Mouse (Mus musculus) heart, postnatal 0 days (tissue): ENCODE data around the gene Rgs6.

Experiments used
- CTCF ChIP-seq: IDR thresholded peaks from 2 replicates; pipeline ENCODE4 v1.5.1; 2016; ENCODE audit warnings: antibody characterized with exemption, control low read depth, low read depth
- EP300 ChIP-seq: IDR thresholded peaks from 2 replicates; pipeline ENCODE4 v1.6.1; 2016; ENCODE audit warnings: antibody characterized with exemption, low read depth

DNA sequence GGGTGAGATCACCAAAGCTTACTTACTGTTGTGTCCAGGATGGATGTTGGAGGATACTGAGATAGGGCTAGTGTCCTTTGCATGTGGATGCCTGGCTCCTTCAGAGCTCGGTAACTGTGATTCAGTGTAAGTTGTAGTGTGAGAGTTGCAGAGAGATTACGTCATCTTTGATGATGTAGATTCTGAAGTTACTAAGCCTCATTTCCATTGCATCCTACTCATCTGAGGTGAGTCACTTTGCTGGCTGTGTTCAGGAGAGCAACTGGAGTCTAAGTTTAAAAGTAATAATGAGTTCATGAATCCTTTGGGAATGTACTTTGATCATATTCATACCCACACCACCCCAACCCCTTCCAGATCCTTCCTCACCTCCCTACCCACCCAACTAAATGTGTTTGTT lies 227.9 kb downstream of the Rgs6 start:
- no peak for TF ChIP-seq EP300
- no peak for TF ChIP-seq CTCF
